ENCODE assay signal across 9 mouse cellular contexts in genomic region chr12:54197849-54198248, GRCm38 (mm10). TPM values are rescaled to one million over a fixed set of nuclear protein-coding genes. Genes with fewer than 3 reads are reported as not detected.
DNase-seq lines count a peak whose midpoint lies in the region; ATAC-seq lines count a peak whose summit lies in the region.
"Had no signal": no experiment of that assay in that cellular context is flagged by ENCODE, and none has a peak within 500 bp of the region (broad histone marks: within the 10 kb centered on the region; RNA-seq: fewer than 3 reads in every experiment).

No protein-coding gene starts in this region.

- H3K4me3 ChIP-seq in neural tube, embryonic 13.5 days: no peak overlapping the region
- H3K4me3 ChIP-seq in intestine, embryonic 15.5 days (replicated peaks): 0 out of 2 replicates have a peak overlapping the region, but pooled peaks have one; percentile 4
- H3K4me3 ChIP-seq: limb, embryonic 12.5 days had no signal

- no peaks in the 10 kb centered on the region for H3K36me3 ChIP-seq in neural tube, embryonic 13.5 days
- H3K36me3 ChIP-seq in intestine, embryonic 15.5 days: no peaks in the 10 kb centered on the region
- H3K36me3 ChIP-seq: limb, embryonic 12.5 days had no signal

- peak overlapping the region; percentile 38; the same call in 1 of the 2 replicates for H3K27ac ChIP-seq in neural tube, embryonic 13.5 days (replicated peaks)
- H3K27ac ChIP-seq in intestine, embryonic 15.5 days: peak overlapping the region; percentile 65
- H3K27ac ChIP-seq: limb, embryonic 12.5 days had no signal

- H3K9me3 ChIP-seq in neural tube, embryonic 13.5 days: no peaks in the 10 kb centered on the region
- no peaks in the 10 kb centered on the region for H3K9me3 ChIP-seq in intestine, embryonic 15.5 days
- H3K9me3 ChIP-seq: limb, embryonic 12.5 days had no signal

- H3K4me2 ChIP-seq in neural tube, embryonic 13.5 days: peak overlapping the region; percentile 37
- H3K4me2 ChIP-seq in intestine, embryonic 15.5 days (replicated peaks): peak overlapping the region; percentile 46
- H3K4me2 ChIP-seq: limb, embryonic 12.5 days had no signal

- WGBS in neural tube, embryonic 13.5 days: 53% methylated on average over 11 of the region's 11 CpGs
- WGBS in intestine, embryonic 15.5 days: 26% methylated on average over 11 of the region's 11 CpGs

- peaks cover 17% of the 10 kb centered on the region for H3K27me3 ChIP-seq in neural tube, embryonic 13.5 days
- no peaks in the 10 kb centered on the region for H3K27me3 ChIP-seq in intestine, embryonic 15.5 days (replicated peaks)

- no peak for ATAC-seq in neural tube, embryonic 13.5 days (ENCODE audit: low read depth)
- peak; percentile 50 for ATAC-seq in intestine, embryonic 15.5 days

- peak overlapping the region; percentile 22; the same call in 1 of the 2 replicates for H3K9ac ChIP-seq in neural tube, embryonic 13.5 days
- H3K9ac ChIP-seq in intestine, embryonic 15.5 days: no peak overlapping the region
- H3K9ac ChIP-seq: limb, embryonic 12.5 days had no signal

- DNase-seq in kidney, adult 18-20 months: peak; percentile 28
- DNase-seq in kidney, postnatal 14 days: no peak
- DNase-seq in neural tube, embryonic 10.5 days (ENCODE audit: extremely low spot score, low spot score): no peak
- no peak for DNase-seq in right cerebral cortex, postnatal 4 days
- no peak for DNase-seq in right cerebral cortex, postnatal 14 days
- DNase-seq: gastrocnemius, postnatal 14 days had no signal

- H3K4me1 ChIP-seq in neural tube, embryonic 13.5 days (replicated peaks): peaks cover 63% of the 10 kb centered on the region
- H3K4me1 ChIP-seq in intestine, embryonic 15.5 days (replicated peaks): peaks cover 28% of the 10 kb centered on the region

RNA-seq across cellular contexts. Expression of gene Egln3, which starts 5.8 kb away (rescaled TPM):
- polyA plus RNA-seq in neural tube, embryonic 13.5 days (2015; fragmentation: Nextera tagmentation; extraction: Ambion mirVana): 5.8 and 6.1 TPM in 2 replicates
- 54.2 and 57.9 TPM in 2 replicates for polyA plus RNA-seq in intestine, embryonic 15.5 days (2015; fragmentation: Nextera tagmentation; extraction: Ambion mirVana)
